Mouse (Mus musculus) heart, embryonic 13.5 days (tissue): Measurements from ENCODE around the gene Cd300lf. TPM values are rescaled to one million over a fixed set of nuclear protein-coding genes. Genes with fewer than 3 reads are reported as not detected.

Experiments
- ATAC-seq: fragments of 200-750 bp; cut with Nextera tagmentation; 2 replicates; pipeline ENCODE4 v1.8.0; 2017; ENCODE audit warnings: moderate TSS enrichment; ENCODE audit not compliant: insufficient number of reproducible peaks, low FRiP score, low TSS enrichment; ENCODE audit errors: extremely low read depth
- H3K27ac ChIP-seq: fragments of 300-500 bp; sonication (generic); replicated peaks from 2 replicates; pipeline ENCODE4 v1.5.1; 2015; ENCODE audit warnings: moderate library complexity, mild to moderate bottlenecking, inconsistent platforms
- H3K27me3 ChIP-seq: fragments of 300-500 bp; sonication (generic); replicated peaks from 2 replicates; pipeline ENCODE4 v1.6.1; 2015; ENCODE audit warnings: mild to moderate bottlenecking, inconsistent platforms
- H3K36me3 ChIP-seq: fragments of 300-500 bp; sonication (generic); 2 replicates; pipeline ENCODE4 v1.6.1; 2015; ENCODE audit warnings: mild to moderate bottlenecking, inconsistent platforms
- H3K4me1 ChIP-seq: fragments of 300-500 bp; sonication (generic); 2 replicates; pipeline ENCODE4 v1.6.1; 2015; ENCODE audit warnings: inconsistent platforms
- H3K4me2 ChIP-seq: fragments of 300-500 bp; sonication (generic); 2 replicates; pipeline ENCODE4 v1.6.1; 2015; ENCODE audit warnings: inconsistent platforms, mild to moderate bottlenecking, moderate library complexity
- H3K4me3 ChIP-seq: fragments of 300-500 bp; sonication (generic); 2 replicates; pipeline ENCODE4 v1.5.1; 2015; ENCODE audit warnings: moderate library complexity, mild to moderate bottlenecking, inconsistent platforms
- H3K9ac ChIP-seq: fragments of 300-500 bp; sonication (generic); 2 replicates; pipeline ENCODE4 v1.6.1; 2015; ENCODE audit warnings: inconsistent platforms, mild to moderate bottlenecking, moderate library complexity
- H3K9me3 ChIP-seq: fragments of 300-500 bp; sonication (generic); 2 replicates; pipeline ENCODE4 v1.6.1; 2016; ENCODE audit warnings: inconsistent platforms
- WGBS: fragments of 180-500 bp; shearing (Covaris S2); methylation state at CpG from one replicate; pipeline ENCODE4 v1.1.7; 2015; ENCODE audit warnings: mixed read lengths; 5-methylcytosine and 5-hydroxymethylcytosine counted together
- polyA plus RNA-seq: library from polyadenylated mRNA; unstranded; fragments of >200 nt; fragmentation: Nextera tagmentation; extraction: Ambion mirVana; gene quantifications from 2 replicates; pipeline ENCODE4 v1.2.1, GENCODE M21; 2015

Gene Cd300lf
- polyA plus RNA-seq, 1 experiment from 2014 or later, result 0.37 TPM

- no peak overlapping the region for H3K4me2 ChIP-seq
- H3K27ac ChIP-seq, result no peak overlapping the region
- no peak for ATAC-seq
- H3K27me3 ChIP-seq, result peaks cover 65% of the 10 kb centered on the region
- H3K36me3 ChIP-seq, result no peaks in the 10 kb centered on the region
- H3K9me3 ChIP-seq, result peaks cover 4% of the 10 kb centered on the region; the same call in 1 of the 2 replicates
- H3K9ac ChIP-seq, result no peak overlapping the region
- 53% methylated on average over 7 of the region's 7 CpGs for WGBS
- no peak overlapping the region for H3K4me3 ChIP-seq
- H3K4me1 ChIP-seq, result no peaks in the 10 kb centered on the region
Observed at GRCm38 (mm10) chr11:115086213-115086612, 47.6 kb downstream of the Cd300lf start.

GRCm38 (mm10) chr11:115085064-115085463 is 48.7 kb downstream of the Cd300lf start:
- ATAC-seq, result no peak
- Histone ChIP-seq H3K4me2 (no peak overlapping the region), H3K9ac (no peak overlapping the region), H3K27me3 (peaks cover 53% of the 10 kb centered on the region), H3K36me3 (no peaks in the 10 kb centered on the region), H3K4me3 (no peak overlapping the region), H3K9me3 (peaks cover 3% of the 10 kb centered on the region; the same call in 1 of the 2 replicates), H3K4me1 (no peaks in the 10 kb centered on the region), H3K27ac (no peak overlapping the region)
- 61% methylated on average over 8 of the region's 8 CpGs for WGBS

- H3K4me1 ChIP-seq, result no peaks in the 10 kb centered on the region
- no peaks in the 10 kb centered on the region for H3K9me3 ChIP-seq
- 46% methylated on average over 12 of the region's 12 CpGs for WGBS
- H3K4me3 ChIP-seq, result no peak overlapping the region
- H3K36me3 ChIP-seq, result no peaks in the 10 kb centered on the region
- H3K27me3 ChIP-seq, result peaks cover 51% of the 10 kb centered on the region
- H3K9ac ChIP-seq, result no peak overlapping the region
- no peak for ATAC-seq
- H3K4me2 ChIP-seq, result no peak overlapping the region
- no peak overlapping the region for H3K27ac ChIP-seq
Observed at GRCm38 (mm10) chr11:115084595-115084994, 49.2 kb downstream of the Cd300lf start.

GRCm38 (mm10) chr11:115083376-115084139 is 50.2 kb downstream of the Cd300lf start:
- 38% methylated on average over 18 of the region's 18 CpGs for WGBS
- Histone ChIP-seq H3K36me3 (no peaks in the 10 kb centered on the region), H3K4me1 (no peaks in the 10 kb centered on the region), H3K27me3 (peaks cover 45% of the 10 kb centered on the region), H3K9ac (no peak overlapping the region), H3K4me3 (no peak overlapping the region), H3K27ac (no peak overlapping the region), H3K9me3 (no peaks in the 10 kb centered on the region), H3K4me2 (no peak overlapping the region)
- ATAC-seq, result no peak

- 59% methylated on average over 6 of the region's 6 CpGs for WGBS
- peaks cover 45% of the 10 kb centered on the region for H3K27me3 ChIP-seq
- H3K27ac ChIP-seq, result no peak overlapping the region
- no peaks in the 10 kb centered on the region for H3K36me3 ChIP-seq
- no peak for ATAC-seq
- H3K4me1 ChIP-seq, result no peaks in the 10 kb centered on the region
- no peak overlapping the region for H3K9ac ChIP-seq
- H3K4me3 ChIP-seq, result no peak overlapping the region
- no peak overlapping the region for H3K4me2 ChIP-seq
- H3K9me3 ChIP-seq, result no peaks in the 10 kb centered on the region
Observed at GRCm38 (mm10) chr11:115082196-115082595, 51.6 kb downstream of the Cd300lf start.

- Histone ChIP-seq H3K4me1 (no peaks in the 10 kb centered on the region), H3K4me2 (no peak overlapping the region), H3K9ac (no peak overlapping the region), H3K27me3 (peaks cover 44% of the 10 kb centered on the region), H3K4me3 (no peak overlapping the region), H3K36me3 (no peaks in the 10 kb centered on the region), H3K9me3 (no peaks in the 10 kb centered on the region), H3K27ac (no peak overlapping the region)
- WGBS, result 50% methylated on average over 3 of the region's 3 CpGs
- no peak for ATAC-seq
Observed at GRCm38 (mm10) chr11:115081373-115081772, 52.4 kb downstream of the Cd300lf start.

GRCm38 (mm10) chr11:115080886-115081285 is 52.9 kb downstream of the Cd300lf start:
- WGBS, result 30% methylated on average over 13 of the region's 13 CpGs
- no peak for ATAC-seq
- H3K27me3 ChIP-seq, result peaks cover 39% of the 10 kb centered on the region
- H3K27ac ChIP-seq, result no peak overlapping the region
- H3K4me3 ChIP-seq, result no peak overlapping the region
- no peak overlapping the region for H3K9ac ChIP-seq
- H3K4me1 ChIP-seq, result no peaks in the 10 kb centered on the region
- no peaks in the 10 kb centered on the region for H3K9me3 ChIP-seq
- no peaks in the 10 kb centered on the region for H3K36me3 ChIP-seq
- H3K4me2 ChIP-seq, result no peak overlapping the region

GRCm38 (mm10) chr11:115078680-115079079 is 55.1 kb downstream of the Cd300lf start:
- ATAC-seq, result no peak
- Histone ChIP-seq H3K4me3 (no peak overlapping the region), H3K36me3 (no peaks in the 10 kb centered on the region), H3K9me3 (no peaks in the 10 kb centered on the region), H3K27me3 (peaks cover 17% of the 10 kb centered on the region), H3K4me2 (no peak overlapping the region), H3K27ac (no peak overlapping the region), H3K4me1 (no peaks in the 10 kb centered on the region), H3K9ac (no peak overlapping the region)
- 67% methylated on average over 5 of the region's 5 CpGs for WGBS

GRCm38 (mm10) chr11:115077436-115077835 is 56.4 kb downstream of the Cd300lf start:
- ATAC-seq, result no peak
- Histone ChIP-seq H3K27ac (no peak overlapping the region), H3K9me3 (no peaks in the 10 kb centered on the region), H3K4me2 (no peak overlapping the region), H3K36me3 (no peaks in the 10 kb centered on the region), H3K9ac (no peak overlapping the region), H3K27me3 (peaks cover 7% of the 10 kb centered on the region), H3K4me3 (no peak overlapping the region), H3K4me1 (no peaks in the 10 kb centered on the region)
- 94% methylated on average over 1 of the region's 1 CpGs for WGBS

- no peak for ATAC-seq
- 36% methylated on average over 5 of the region's 5 CpGs for WGBS
- H3K36me3 ChIP-seq, result no peaks in the 10 kb centered on the region
- peaks cover 10% of the 10 kb centered on the region for H3K4me1 ChIP-seq
- no peak overlapping the region for H3K4me2 ChIP-seq
- no peak overlapping the region for H3K4me3 ChIP-seq
- H3K27me3 ChIP-seq, result 0 out of 2 replicates have a peak, but pooled peaks cover 3% of the 10 kb centered on the region
- H3K9me3 ChIP-seq, result no peaks in the 10 kb centered on the region
- H3K27ac ChIP-seq, result no peak overlapping the region
- H3K9ac ChIP-seq, result no peak overlapping the region
Observed at GRCm38 (mm10) chr11:115075859-115076258, 57.9 kb downstream of the Cd300lf start.

- Histone ChIP-seq H3K9me3 (no peaks in the 10 kb centered on the region), H3K36me3 (no peaks in the 10 kb centered on the region), H3K4me3 (no peak overlapping the region), H3K9ac (no peak overlapping the region), H3K4me1 (peaks cover 10% of the 10 kb centered on the region), H3K27me3 (0 out of 2 replicates have a peak, but pooled peaks cover 5% of the 10 kb centered on the region), H3K4me2 (no peak overlapping the region), H3K27ac (no peak overlapping the region)
- ATAC-seq, result no peak
- WGBS, result 52% methylated on average over 7 of the region's 7 CpGs
Observed at GRCm38 (mm10) chr11:115075407-115075806, 58.4 kb downstream of the Cd300lf start.

- H3K9ac ChIP-seq, result no peak overlapping the region
- H3K4me1 ChIP-seq, result peaks cover 10% of the 10 kb centered on the region
- H3K4me2 ChIP-seq, result no peak overlapping the region
- no peak overlapping the region for H3K4me3 ChIP-seq
- ATAC-seq, result no peak
- H3K27me3 ChIP-seq, result peaks cover 5% of the 10 kb centered on the region; the same call in 1 of the 2 replicates
- H3K36me3 ChIP-seq, result no peaks in the 10 kb centered on the region
- H3K27ac ChIP-seq, result no peak overlapping the region
- 65% methylated on average over 5 of the region's 5 CpGs for WGBS
- H3K9me3 ChIP-seq, result no peaks in the 10 kb centered on the region
Observed at GRCm38 (mm10) chr11:115073002-115073401, 60.8 kb downstream of the Cd300lf start.
